Mouse (Mus musculus): ENCODE measurements around the gene Tnk1.

Gene Tnk1

GRCm38 (mm10) chr11:69858113-69858998 is at the start of gene Tnk1:
Tnk1 (minus strand) TSS chr11:69858730.
- no peak for DNase-seq (ENCODE audit: low spot score)

GRCm38 (mm10) chr11:69904311-69904710 is 45.8 kb upstream of the Tnk1 start:
- DNase-seq (ENCODE audit: low spot score) = no peak

DNA sequence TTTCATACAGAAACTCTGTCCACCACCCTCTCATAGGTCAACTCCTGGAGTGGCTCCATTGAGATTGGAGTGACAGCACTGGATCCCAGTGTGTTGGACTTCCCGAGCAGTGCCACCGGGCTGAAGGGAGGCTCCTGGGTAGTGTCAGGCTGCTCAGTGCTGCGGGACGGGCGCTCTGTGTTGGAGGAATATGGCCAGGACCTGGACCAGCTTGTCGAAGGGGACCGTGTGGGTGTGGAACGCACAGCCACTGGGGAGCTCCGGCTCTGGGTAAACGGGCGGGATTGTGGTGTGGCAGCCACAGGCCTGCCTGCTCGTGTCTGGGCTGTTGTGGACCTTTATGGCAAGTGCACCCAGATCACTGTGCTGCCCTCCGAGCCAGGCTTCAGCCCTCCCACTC is 44.4 kb upstream of the Tnk1 start:
- no peak for DNase-seq (ENCODE audit: low spot score)

DNA sequence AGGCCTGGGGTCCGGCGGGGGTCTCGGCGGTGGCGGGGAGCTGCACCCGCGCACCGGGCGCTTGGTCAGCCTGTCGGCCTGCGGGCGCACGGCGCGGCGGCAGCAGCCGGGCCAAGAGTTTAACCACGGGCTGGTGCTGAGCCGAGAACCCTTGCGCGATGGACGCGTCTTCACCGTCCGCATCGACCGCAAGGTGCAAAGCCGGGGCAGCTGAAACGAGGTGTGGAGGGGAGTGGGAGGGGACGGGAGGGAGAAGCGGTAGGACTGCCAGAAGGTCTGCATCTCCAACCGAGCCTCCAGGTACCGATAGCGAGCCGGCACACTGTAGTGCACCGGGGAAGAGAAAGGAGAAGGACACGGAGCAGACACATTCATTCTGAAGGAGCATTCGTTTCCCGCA is 43.5 kb upstream of the Tnk1 start:
- DNase-seq (ENCODE audit: low spot score) = no peak

GRCm38 (mm10) chr11:69901406-69901846 is 42.9 kb upstream of the Tnk1 start:
- DNase-seq (ENCODE audit: low spot score) = peak; percentile 92

GRCm38 (mm10) chr11:69900471-69901405 is 42.2 kb upstream of the Tnk1 start, which contains the start of the genes 2810408A11Rik and Neurl4:
2810408A11Rik (minus strand) TSS chr11:69900987.
Neurl4 (plus strand) TSS chr11:69901072.
- peak; percentile 95 for DNase-seq (ENCODE audit: low spot score)

GRCm38 (mm10) chr11:69899870-69900269 is 41.3 kb upstream of the Tnk1 start:
- DNase-seq (ENCODE audit: low spot score) = no peak

- no peak for DNase-seq (ENCODE audit: low spot score)
Measured at GRCm38 (mm10) chr11:69895291-69895690, 36.8 kb upstream of the Tnk1 start, which contains the start of gene Acap1. Acap1 (minus strand) TSS chr11:69895539.

DNA sequence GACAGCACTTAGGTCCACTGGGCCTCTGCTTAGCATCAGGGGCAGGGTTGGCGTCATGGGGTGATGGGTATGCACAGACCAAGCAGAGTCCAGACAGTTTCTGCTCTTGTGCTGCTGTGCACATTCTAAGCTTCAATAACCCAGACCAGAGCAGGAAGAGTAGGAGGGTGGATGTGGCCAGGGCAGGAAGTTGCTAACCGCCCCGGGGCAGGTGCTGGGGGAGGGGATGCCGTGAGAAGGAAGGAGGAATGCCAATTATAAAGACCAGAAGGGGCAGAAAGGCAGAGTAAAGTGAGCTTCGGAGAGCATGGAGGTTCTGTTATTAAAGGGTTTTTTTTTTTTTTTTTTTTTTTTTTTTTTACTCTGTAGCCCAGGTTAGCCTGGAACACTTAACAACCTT is 36.1 kb upstream of the Tnk1 start:
- no peak for DNase-seq (ENCODE audit: low spot score)

DNA sequence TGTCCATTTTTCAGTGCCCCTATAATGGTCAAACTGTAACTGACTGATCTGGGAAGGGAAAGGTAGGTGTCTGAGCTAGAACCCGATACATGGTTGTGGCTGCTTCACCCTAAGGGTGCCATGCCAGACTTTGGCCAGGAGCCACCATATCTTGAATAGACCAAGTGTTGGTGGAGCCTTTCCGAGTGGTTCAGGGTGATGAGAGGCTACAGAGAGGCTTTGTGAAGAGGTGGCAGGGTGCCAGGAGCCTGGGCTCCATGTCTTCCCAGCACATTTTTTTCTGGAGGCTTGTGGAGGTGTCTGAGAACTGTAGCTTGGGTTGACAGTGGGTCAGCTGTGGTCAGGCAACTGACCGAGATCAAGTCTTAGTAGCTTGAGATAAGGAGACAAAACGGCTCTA is 33.0 kb upstream of the Tnk1 start:
- no peak for DNase-seq (ENCODE audit: low spot score)

DNA sequence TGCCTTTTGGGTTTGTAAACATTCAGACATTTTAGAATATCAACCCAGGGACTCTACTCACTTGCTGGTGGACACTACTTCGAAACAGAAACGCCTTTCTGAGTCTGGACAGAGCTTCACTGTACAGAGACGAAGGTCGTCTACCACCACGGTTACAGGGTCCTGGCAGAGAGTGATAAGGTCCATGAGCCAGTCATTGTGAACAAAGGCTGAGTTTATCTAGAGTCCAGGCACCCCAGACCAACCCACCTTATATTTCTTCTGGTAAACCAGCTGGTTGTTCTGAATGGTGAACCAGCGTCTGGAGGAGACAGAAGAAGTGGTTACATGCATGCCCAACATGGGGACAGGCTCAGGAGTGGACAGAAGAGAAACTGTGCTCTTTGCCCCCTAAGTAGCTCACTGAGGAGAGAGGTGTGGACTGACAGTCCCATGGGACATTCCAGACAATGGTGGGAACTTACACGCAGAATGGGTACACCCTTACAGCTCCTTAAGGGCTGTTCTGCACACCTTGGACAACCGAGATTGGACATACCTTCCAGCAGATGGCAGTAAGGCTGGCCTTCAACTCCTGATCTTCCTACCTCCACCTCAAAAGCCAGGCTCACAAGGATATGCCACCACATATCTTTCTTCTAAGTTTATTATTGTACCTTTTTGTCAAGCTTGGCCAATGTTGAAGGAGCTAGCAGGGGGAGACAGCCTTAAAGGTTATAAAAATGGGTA is 28.5 kb upstream of the Tnk1 start:
- no peak for DNase-seq (ENCODE audit: low spot score)

DNA sequence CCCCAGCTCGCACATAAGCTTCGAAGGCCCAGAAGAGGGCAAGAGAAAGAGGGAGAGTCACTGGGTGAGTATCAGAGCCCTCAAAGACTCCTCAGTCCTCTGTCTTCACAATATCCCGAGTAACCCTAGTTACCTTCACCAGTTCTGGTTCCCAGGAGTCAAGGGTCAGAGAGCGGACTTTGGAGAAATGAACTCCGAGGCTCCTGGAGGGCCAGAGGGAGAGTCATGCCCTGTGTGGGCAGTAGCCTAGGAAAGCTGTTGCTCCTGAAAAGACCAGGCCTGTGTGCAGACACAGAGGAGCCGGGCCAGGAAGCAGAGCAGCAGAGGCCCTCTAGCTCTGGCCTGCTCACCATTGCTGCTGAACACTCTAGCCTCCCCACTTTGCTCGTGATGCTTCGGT is 26.1 kb upstream of the Tnk1 start:
- DNase-seq (ENCODE audit: low spot score) = no peak

- DNase-seq (ENCODE audit: low spot score) = no peak
Measured at GRCm38 (mm10) chr11:69884240-69884639, 25.7 kb upstream of the Tnk1 start.

DNA sequence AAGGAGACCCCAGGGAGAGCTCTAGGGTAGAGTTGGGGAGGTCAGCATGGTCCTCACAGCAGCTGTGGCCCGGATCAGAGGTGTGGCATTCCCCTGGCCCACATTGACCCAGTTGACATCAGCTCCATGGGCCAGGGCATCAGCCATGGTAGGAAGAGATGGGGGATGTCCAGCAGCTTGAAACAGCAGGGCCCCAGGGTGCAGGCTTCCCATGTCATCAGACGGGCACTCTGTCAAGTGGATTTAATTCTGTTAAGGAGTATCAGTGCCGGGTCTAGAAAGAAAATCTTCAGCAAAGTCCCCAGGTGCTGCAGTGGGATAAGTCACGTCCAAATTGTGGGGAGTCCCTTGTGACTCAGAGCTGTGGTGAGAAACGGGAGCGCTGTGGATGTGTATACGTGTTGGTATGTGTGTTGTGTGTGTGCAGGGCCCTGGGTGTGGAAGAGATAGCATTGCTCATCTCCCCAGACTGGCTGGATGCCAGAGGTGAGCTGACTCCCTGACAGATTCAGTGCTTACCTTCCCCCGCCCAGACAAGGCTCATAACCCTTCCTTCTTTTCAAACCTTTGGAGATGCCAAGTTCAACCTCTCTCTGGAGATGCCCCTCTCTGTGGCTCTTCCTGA is 25.1 kb upstream of the Tnk1 start:
- no peak for DNase-seq (ENCODE audit: low spot score)

DNA sequence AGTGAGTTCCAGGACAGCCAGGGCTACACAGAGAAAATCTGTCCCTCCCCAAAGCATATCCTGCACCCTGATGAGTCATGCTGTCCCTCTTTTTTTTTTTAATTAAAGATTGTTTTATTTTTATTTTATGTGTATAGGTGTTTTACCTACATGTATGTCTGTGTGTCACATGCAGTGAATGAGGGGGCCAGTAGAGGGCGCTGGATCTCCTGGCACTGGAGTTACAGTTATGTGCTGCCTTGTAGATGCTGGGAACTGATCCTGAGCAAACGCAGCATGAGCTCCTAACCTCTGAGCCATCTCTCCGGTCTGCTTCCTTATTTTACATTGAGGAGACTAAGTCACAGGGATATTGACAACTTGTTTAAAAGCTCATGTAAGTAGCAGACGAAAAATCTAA is 24.5 kb upstream of the Tnk1 start:
- no peak for DNase-seq (ENCODE audit: low spot score)

- no peak for DNase-seq (ENCODE audit: low spot score)
Measured at GRCm38 (mm10) chr11:69881787-69882670, 23.5 kb upstream of the Tnk1 start.

DNA sequence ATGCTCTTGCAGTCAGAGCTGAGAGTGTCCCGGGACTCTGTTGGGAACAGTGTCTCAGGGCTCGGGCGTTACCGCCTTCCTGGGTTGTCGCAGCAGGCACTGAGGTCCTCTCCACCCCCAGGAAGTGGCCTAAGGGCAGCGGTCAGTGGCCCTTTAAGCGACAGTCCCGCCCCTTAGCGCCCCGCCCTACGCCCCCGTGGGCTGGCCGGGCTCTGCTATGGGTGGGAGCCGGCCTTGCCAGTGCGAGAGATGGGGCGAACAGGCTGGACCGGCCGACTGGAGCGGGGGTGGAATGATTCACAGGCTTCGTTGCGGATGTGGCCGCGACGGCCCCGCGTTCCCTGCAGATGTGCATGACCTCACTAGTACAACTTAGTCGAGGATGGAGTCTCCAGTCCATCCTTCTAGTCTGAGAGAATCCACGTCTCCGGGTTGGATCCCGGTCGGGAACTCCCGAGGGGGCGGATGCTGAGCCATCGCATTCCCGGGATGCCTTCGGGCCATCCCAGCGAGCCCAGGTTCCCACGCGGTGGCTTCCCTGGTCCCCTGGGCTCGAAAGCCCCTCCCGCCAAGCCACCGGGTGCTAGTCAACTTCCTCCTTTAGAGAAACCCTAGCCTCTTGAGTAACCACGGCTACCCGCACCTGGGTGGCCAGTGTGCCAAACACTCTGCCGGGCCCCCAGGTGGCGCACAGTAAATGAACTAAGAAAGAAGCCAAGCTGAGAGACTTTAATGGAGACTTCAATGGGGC is 22.5 kb upstream of the Tnk1 start, which contains the start of gene Kctd11:
Kctd11 (minus strand) TSS at position 554 of the 751 bp plus-strand sequence.
- DNase-seq (ENCODE audit: low spot score) = no peak

GRCm38 (mm10) chr11:69880506-69880852 is 21.9 kb upstream of the Tnk1 start:
- peak; percentile 74 for DNase-seq (ENCODE audit: low spot score)

DNA sequence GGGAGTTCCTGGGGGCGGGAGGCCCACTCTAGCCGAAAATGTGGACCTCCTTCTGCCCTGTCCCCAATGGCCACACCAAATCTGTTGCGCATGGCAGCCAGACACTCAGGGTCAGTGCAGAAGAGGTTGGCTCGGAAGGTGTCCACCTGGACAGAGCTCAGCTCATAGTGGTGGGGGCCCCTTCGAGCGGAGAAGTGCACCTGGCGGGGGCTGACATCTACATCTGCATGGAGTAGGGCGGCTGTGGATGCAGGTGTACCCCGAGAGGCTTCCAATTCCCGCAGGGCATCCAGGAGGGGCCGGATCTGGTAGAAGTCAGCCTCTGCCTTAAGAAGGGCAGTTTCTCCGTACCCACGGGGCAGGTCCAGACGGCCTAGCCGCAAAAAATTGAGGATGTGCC is 21.2 kb upstream of the Tnk1 start:
- DNase-seq (ENCODE audit: low spot score) = no peak

GRCm38 (mm10) chr11:69878952-69879351 is 20.4 kb upstream of the Tnk1 start:
- DNase-seq (ENCODE audit: low spot score) = no peak
